Mouse (Mus musculus) common myeloid progenitor, adult 5-6 weeks (primary cell): Measurements from ENCODE around the gene Gper1. TPM values are rescaled to one million over a fixed set of nuclear protein-coding genes. Genes with fewer than 3 reads are reported as not detected.

Experiments used
- total RNA-seq: library from RNA; stranded (forward); fragments of 200-1000, 187-1606 nt; gene quantifications from 2 replicates; pipeline ENCODE4 v1.2.3, GENCODE M21; 2017

Gene Gper1
- total RNA-seq, 1 experiment from 2014 or later: not detected

Other genes starting within 250 kb of the Gper1 start
- gene Sun1, start 222.5 kb upstream of the Gper1 start, total RNA-seq: 51.7 and 60.4 TPM in 2 replicates
- 13.4 and 31.2 TPM in 2 replicates for gene Get4, start 170.8 kb upstream of the Gper1 start, total RNA-seq
- gene Adap1, start 97.5 kb upstream of the Gper1 start, total RNA-seq: 15.8 and 25.8 TPM in 2 replicates
- 10.9 and 17.8 TPM in 2 replicates for gene Cox19, start 71.7 kb upstream of the Gper1 start, total RNA-seq
- gene Cyp2w1, start 70.5 kb upstream of the Gper1 start, total RNA-seq: not detected in 2 replicates
- gene Gpr146, start 45.5 kb upstream of the Gper1 start, total RNA-seq: 4.9 and 5.4 TPM in 2 replicates
- 0.53 and 1.6 TPM in 2 replicates for gene C130050O18Rik, start 17.9 kb upstream of the Gper1 start, total RNA-seq
- gene 3110082I17Rik, start 37.4 kb downstream of the Gper1 start, total RNA-seq: 49.9 and 55.0 TPM in 2 replicates
- gene Zfand2a, start 61.4 kb downstream of the Gper1 start, total RNA-seq: 12.5 and 24.4 TPM in 2 replicates
- gene Uncx, start 120.3 kb downstream of the Gper1 start, total RNA-seq: not detected in 2 replicates